8 mouse cellular contexts compared by ENCODE assay signal in genomic region chr4:36950790-36951149, GRCm38 (mm10). TPM values are rescaled to one million over a fixed set of nuclear protein-coding genes. Genes with fewer than 3 reads are reported as not detected.
DNase-seq lines count a peak whose midpoint lies in the region; ATAC-seq lines count a peak whose summit lies in the region.

No protein-coding gene starts in this region.

- ATAC-seq in common myeloid progenitor, adult 5-6 weeks (replicated peaks; ENCODE audit: low read depth, poor library complexity, severe bottlenecking) = peak; percentile 30
- ATAC-seq in liver, embryonic 12.5 days = no peak

- H3K4me3 ChIP-seq in hindbrain, embryonic 10.5 days = peak overlapping the region; percentile 68
- H3K4me3 ChIP-seq in liver, embryonic 12.5 days = peak overlapping the region; percentile 37

- H3K4me2 ChIP-seq in liver, embryonic 12.5 days = peak overlapping the region; percentile 62

- H3K4me1 ChIP-seq in hindbrain, embryonic 10.5 days (replicated peaks) = peaks cover 26% of the 10 kb centered on the region
- H3K4me1 ChIP-seq in liver, embryonic 12.5 days = no peaks in the 10 kb centered on the region

- H3K9ac ChIP-seq in liver, embryonic 12.5 days = no peak overlapping the region

- H3K27me3 ChIP-seq in hindbrain, embryonic 10.5 days (ENCODE audit: insufficient read depth, poor library complexity, severe bottlenecking) = peaks cover 62% of the 10 kb centered on the region
- peaks cover 47% of the 10 kb centered on the region for H3K27me3 ChIP-seq in liver, embryonic 12.5 days (replicated peaks)

- peak; percentile 3 to 12 for DNase-seq in cerebellum, postnatal 14 days
- DNase-seq in cerebellum, adult 11-12 months = no peak
- no peak for DNase-seq in hindbrain, embryonic 10.5 days (ENCODE audit: low spot score)
- peak; percentile 34 for DNase-seq in right cerebral cortex, postnatal 4 days
- DNase-seq in gastrocnemius, adult 18-20 months (ENCODE audit: low spot score) = no peak
- no peak for DNase-seq in gastrocnemius, postnatal 4 days (ENCODE audit: low spot score in 2 of 2)

- no peaks in the 10 kb centered on the region for H3K9me3 ChIP-seq in hindbrain, embryonic 10.5 days
- H3K9me3 ChIP-seq in liver, embryonic 12.5 days (replicated peaks) = no peaks in the 10 kb centered on the region

- no peaks in the 10 kb centered on the region for H3K36me3 ChIP-seq in hindbrain, embryonic 10.5 days
- no peaks in the 10 kb centered on the region for H3K36me3 ChIP-seq in liver, embryonic 12.5 days

- no peak overlapping the region for H3K27ac ChIP-seq in hindbrain, embryonic 10.5 days
- no peak overlapping the region for H3K27ac ChIP-seq in liver, embryonic 12.5 days

- WGBS in hindbrain, embryonic 10.5 days = under 1% methylated on average over 11 of the region's 11 CpGs
- WGBS in liver, embryonic 12.5 days (ENCODE audit: insufficient replicate concordance) = 3% methylated on average over 11 of the region's 11 CpGs

RNA-seq across cellular contexts. Expression of gene Lingo2, which starts 0.8 kb away (rescaled TPM):
- total RNA-seq in common myeloid progenitor, adult 5-6 weeks (2017) = not detected in 2 replicates
- 0.76 and 0.99 TPM in 2 replicates for polyA plus RNA-seq in hindbrain, embryonic 10.5 days (2016; fragmentation: Nextera tagmentation; extraction: Ambion mirVana)
- polyA plus RNA-seq in liver, embryonic 12.5 days (2016; fragmentation: Nextera tagmentation; extraction: Ambion mirVana) = 0.06 and 0.11 TPM in 2 replicates
- total RNA-seq in gastrocnemius, adult 18-20 months (2021) = not detected
- total RNA-seq in gastrocnemius, postnatal 4 days (2021) = under 1 TPM in 1 of 2 experiments, not detected in 1; 0.23 TPM

Comparison
In these comparisons a context has a peak if more than half of its experiments do, and no peak if none do; other contexts are left out.
1. DNase-seq: peak in cerebellum, postnatal 14 days (2 of 2) and right cerebral cortex, postnatal 4 days (single experiment); none in cerebellum, adult 11-12 months (single experiment), hindbrain, embryonic 10.5 days (single experiment), gastrocnemius, adult 18-20 months (single experiment) and gastrocnemius, postnatal 4 days (0 of 2).